Mouse (Mus musculus): ENCODE data around the gene Eif4ebp2.
"Not testable (repeated sequence)": the region's sequence is repeated elsewhere in the genome, so short reads cannot be mapped to it uniquely, and the experiment has no call there.

Gene Eif4ebp2

GRCm38 (mm10) chr10:61465009-61465408, 12.5 kb upstream of the Eif4ebp2 start:
- no peak for DNase-seq

- no peak for DNase-seq
These were observed 4.7 kb upstream of the Eif4ebp2 start for GRCm38 (mm10) chr10:61457182-61457581.

GRCm38 (mm10) chr10:61453171-61453570, 710 bp upstream of the Eif4ebp2 start:
- DNase-seq, result not testable (repeated sequence)

- DNase-seq, result peak; percentile 46 to 54
These were observed 387 bp downstream of the Eif4ebp2 start for GRCm38 (mm10) chr10:61451931-61452617.

GRCm38 (mm10) chr10:61451463-61451930, 964 bp downstream of the Eif4ebp2 start:
- DNase-seq, result peak in 1 of 2 experiments; percentile 39

- DNase-seq, result no peak
These were observed 3.6 kb downstream of the Eif4ebp2 start for GRCm38 (mm10) chr10:61448834-61449233.

GRCm38 (mm10) chr10:61447581-61448353, 4.7 kb downstream of the Eif4ebp2 start:
- no peak for DNase-seq

GRCm38 (mm10) chr10:61445016-61445415, 7.4 kb downstream of the Eif4ebp2 start:
- no peak for DNase-seq

- no peak for DNase-seq
These were observed 8.6 kb downstream of the Eif4ebp2 start for GRCm38 (mm10) chr10:61443876-61444275.

GRCm38 (mm10) chr10:61443456-61443855, 9.0 kb downstream of the Eif4ebp2 start:
- no peak for DNase-seq

- DNase-seq, result no peak
These were observed 12.2 kb downstream of the Eif4ebp2 start for GRCm38 (mm10) chr10:61440202-61440800.

GRCm38 (mm10) chr10:61431375-61431774, 21.1 kb downstream of the Eif4ebp2 start:
- DNase-seq, result no peak

GRCm38 (mm10) chr10:61429043-61429442, 23.4 kb downstream of the Eif4ebp2 start:
- no peak for DNase-seq

- DNase-seq, result no peak
These were observed 24.0 kb downstream of the Eif4ebp2 start for GRCm38 (mm10) chr10:61428416-61428815.

GRCm38 (mm10) chr10:61427951-61428350, 24.5 kb downstream of the Eif4ebp2 start:
- DNase-seq, result no peak

- no peak for DNase-seq
These were observed 26.2 kb downstream of the Eif4ebp2 start for GRCm38 (mm10) chr10:61426251-61426757.

- no peak for DNase-seq
These were observed 27.4 kb downstream of the Eif4ebp2 start for GRCm38 (mm10) chr10:61425047-61425446.

- no peak for DNase-seq
These were observed 28.0 kb downstream of the Eif4ebp2 start for GRCm38 (mm10) chr10:61424500-61424899.

- peak in 1 of 2 experiments; percentile 32 for DNase-seq
These were observed 29.2 kb downstream of the Eif4ebp2 start for GRCm38 (mm10) chr10:61423289-61423688.

- no peak for DNase-seq
These were observed 29.6 kb downstream of the Eif4ebp2 start for GRCm38 (mm10) chr10:61422861-61423260.

GRCm38 (mm10) chr10:61420011-61420410, 32.5 kb downstream of the Eif4ebp2 start:
- DNase-seq, result no peak

- DNase-seq, result no peak
These were observed 33.3 kb downstream of the Eif4ebp2 start for GRCm38 (mm10) chr10:61419146-61419545.
